Mouse (Mus musculus): ENCODE measurements at regions not wholly inside any gene's neighbourhood (a gene's known extent, or its start where the extent isn't known, plus 50 kb on each side); places are given as distances from the start of the nearest gene placed in this dataset.

GRCm38 (mm10) chr13:60255715-60256114, 78.5 kb upstream of the Gas1 start:
- TF ChIP-seq CTCF (IDR thresholded peaks at IDR 0.05; ENCODE audit: borderline replicate concordance, insufficient read depth, low read depth, low read length) (no peak), POLR2A (IDR thresholded peaks at IDR 0.05; ENCODE audit: borderline replicate concordance, insufficient read depth, low read length) (no peak)

All from cerebellum, adult 2 months (tissue).